Mouse (Mus musculus) hindbrain, embryonic 16.5 days (tissue): ENCODE measurements at regions not wholly inside any gene's neighbourhood (a gene's known extent, or its start where the extent isn't known, plus 50 kb on each side); places are given as distances from the start of the nearest gene placed in this dataset.

Experiments used
- ATAC-seq: fragments of 200-750 bp; cut with Nextera tagmentation; 2 replicates; pipeline ENCODE4 v1.8.0; 2017; ENCODE audit warnings: moderate TSS enrichment, moderate library complexity
- H3K27ac ChIP-seq: fragments of 300-500 bp; sonication (generic); 2 replicates; pipeline ENCODE4 v1.5.1; 2014; ENCODE audit warnings: low read depth, mild to moderate bottlenecking, control low read depth, low read length, moderate library complexity
- H3K27me3 ChIP-seq: fragments of 300-500 bp; sonication (generic); replicated peaks from 2 replicates; pipeline ENCODE4 v1.6.1; 2014; ENCODE audit warnings: low read length; ENCODE audit not compliant: control insufficient read depth, insufficient read depth
- H3K36me3 ChIP-seq: fragments of 300-500 bp; sonication (generic); 2 replicates; pipeline ENCODE4 v1.6.1; 2014; ENCODE audit warnings: mild to moderate bottlenecking, low read length, moderate library complexity, mixed read lengths; ENCODE audit not compliant: control insufficient read depth, insufficient read depth
- H3K4me1 ChIP-seq: fragments of 300-500 bp; sonication (generic); 2 replicates; pipeline ENCODE4 v1.6.1; 2014; ENCODE audit warnings: low read depth, low read length; ENCODE audit not compliant: control insufficient read depth, insufficient read depth
- H3K4me2 ChIP-seq: fragments of 300-500 bp; sonication (generic); 2 replicates; pipeline ENCODE4 v1.6.1; 2014; ENCODE audit warnings: mild to moderate bottlenecking, low read length, control low read depth, moderate library complexity
- H3K4me3 ChIP-seq: fragments of 300-500 bp; sonication (generic); 2 replicates; pipeline ENCODE4 v1.5.1; 2014; ENCODE audit warnings: mild to moderate bottlenecking, low read length, control low read depth, moderate library complexity
- H3K9ac ChIP-seq: fragments of 300-500 bp; sonication (generic); 2 replicates; pipeline ENCODE4 v1.6.1; 2014; ENCODE audit warnings: low read depth, mild to moderate bottlenecking, control low read depth, low read length, moderate library complexity
- H3K9me3 ChIP-seq: fragments of 300-500 bp; sonication (generic); 2 replicates; pipeline ENCODE4 v1.6.1; 2014; ENCODE audit warnings: mild to moderate bottlenecking, low read length, moderate library complexity; ENCODE audit not compliant: control insufficient read depth
- WGBS: fragments of 180-500 bp; shearing (Covaris S2); extraction: QIAGEN DNeasy Blood & Tissue Kit; methylation state at CpG from one replicate; pipeline ENCODE4 v1.1.7; 2014; 5-methylcytosine and 5-hydroxymethylcytosine counted together

- Histone ChIP-seq H3K4me1 (peaks cover 17% of the 10 kb centered on the region), H3K9ac (no peak overlapping the region; the same call in 1 of the 2 replicates), H3K27me3 (peaks cover 29% of the 10 kb centered on the region), H3K4me3 (peak overlapping the region; percentile 16), H3K36me3 (no peaks in the 10 kb centered on the region), H3K4me2 (peak overlapping the region; percentile 46), H3K27ac (no peak overlapping the region), H3K9me3 (no peaks in the 10 kb centered on the region)
- peak; percentile 51; the same call in 1 of the 2 replicates for ATAC-seq
- 1% methylated on average over 13 of the region's 13 CpGs for WGBS
Observed at GRCm38 (mm10) chr5:33534345-33534744, 95.1 kb downstream of the Fam53a start.

GRCm38 (mm10) chr5:33533185-33533584 is 96.2 kb downstream of the Fam53a start:
- Histone ChIP-seq H3K9ac (no peak overlapping the region), H3K4me2 (no peak overlapping the region), H3K4me3 (no peak overlapping the region), H3K27ac (no peak overlapping the region), H3K27me3 (peaks cover 28% of the 10 kb centered on the region), H3K9me3 (no peaks in the 10 kb centered on the region), H3K4me1 (peaks cover 19% of the 10 kb centered on the region), H3K36me3 (no peaks in the 10 kb centered on the region)
- no peak for ATAC-seq
- 94% methylated on average over 4 of the region's 4 CpGs for WGBS

GRCm38 (mm10) chr5:33531263-33531662 is 97.5 kb upstream of the Nkx1-1 start:
- WGBS = 86% methylated on average over 1 of the region's 1 CpGs
- no peak for ATAC-seq
- H3K27me3 ChIP-seq = peaks cover 17% of the 10 kb centered on the region

GRCm38 (mm10) chr5:33529771-33530170 is 96.0 kb upstream of the Nkx1-1 start:
- ATAC-seq = 0 out of 2 replicates have a peak, but pooled peaks have one; percentile 9
- peaks cover 10% of the 10 kb centered on the region for H3K27me3 ChIP-seq
- no peak overlapping the region for H3K9ac ChIP-seq
- H3K4me2 ChIP-seq = no peak overlapping the region
- WGBS = 34% methylated on average over 10 of the region's 13 CpGs
- H3K27ac ChIP-seq = no peak overlapping the region
- H3K4me1 ChIP-seq = peaks cover 15% of the 10 kb centered on the region
- no peak overlapping the region for H3K4me3 ChIP-seq
- no peaks in the 10 kb centered on the region for H3K9me3 ChIP-seq
- no peaks in the 10 kb centered on the region for H3K36me3 ChIP-seq

More at GRCm38 (mm10) chr5:33531263-33531662, 97.5 kb upstream of the Nkx1-1 start:
- no peaks in the 10 kb centered on the region for H3K36me3 ChIP-seq
- no peak overlapping the region for H3K4me3 ChIP-seq
- no peaks in the 10 kb centered on the region for H3K9me3 ChIP-seq
- no peak overlapping the region for H3K27ac ChIP-seq
- H3K9ac ChIP-seq = no peak overlapping the region
- no peak overlapping the region for H3K4me2 ChIP-seq
- H3K4me1 ChIP-seq = peaks cover 21% of the 10 kb centered on the region

- Histone ChIP-seq H3K36me3 (no peaks in the 10 kb centered on the region), H3K4me2 (no peak overlapping the region), H3K9me3 (no peaks in the 10 kb centered on the region), H3K4me1 (peaks cover 8% of the 10 kb centered on the region), H3K27me3 (peaks cover 9% of the 10 kb centered on the region), H3K9ac (no peak overlapping the region), H3K27ac (no peak overlapping the region), H3K4me3 (no peak overlapping the region)
- 62% methylated on average over 14 of the region's 14 CpGs for WGBS
- ATAC-seq = no peak
Observed at GRCm38 (mm10) chr5:33528971-33529670, 95.3 kb upstream of the Nkx1-1 start.

DNA sequence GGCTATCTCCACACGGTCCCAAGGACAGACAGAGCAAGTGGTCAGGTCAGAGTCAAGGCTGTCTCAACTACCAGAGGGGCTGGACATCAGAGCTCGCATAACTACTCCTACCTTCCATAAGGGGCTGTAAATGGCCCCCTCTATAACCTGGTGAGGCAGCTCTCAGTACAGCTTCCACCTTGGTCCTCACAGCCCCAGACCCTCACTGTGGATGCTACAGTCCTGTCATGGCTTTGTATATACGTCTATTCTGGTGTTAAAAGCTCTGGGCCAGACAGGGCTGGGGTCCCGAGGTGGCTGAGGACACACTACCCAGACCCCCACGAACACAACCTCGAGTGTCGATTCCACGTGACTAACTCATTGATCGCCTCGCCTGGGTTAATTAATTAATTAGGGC is 94.0 kb upstream of the Nkx1-1 start:
- no peak overlapping the region for H3K4me3 ChIP-seq
- H3K9ac ChIP-seq = no peak overlapping the region
- H3K4me1 ChIP-seq = peaks cover 7% of the 10 kb centered on the region
- 69% methylated on average over 10 of the region's 10 CpGs for WGBS
- H3K36me3 ChIP-seq = no peaks in the 10 kb centered on the region
- peaks cover 7% of the 10 kb centered on the region for H3K27me3 ChIP-seq
- H3K27ac ChIP-seq = no peak overlapping the region
- ATAC-seq = peak; percentile 17; the same call in 1 of the 2 replicates
- H3K9me3 ChIP-seq = no peaks in the 10 kb centered on the region
- H3K4me2 ChIP-seq = no peak overlapping the region

DNA sequence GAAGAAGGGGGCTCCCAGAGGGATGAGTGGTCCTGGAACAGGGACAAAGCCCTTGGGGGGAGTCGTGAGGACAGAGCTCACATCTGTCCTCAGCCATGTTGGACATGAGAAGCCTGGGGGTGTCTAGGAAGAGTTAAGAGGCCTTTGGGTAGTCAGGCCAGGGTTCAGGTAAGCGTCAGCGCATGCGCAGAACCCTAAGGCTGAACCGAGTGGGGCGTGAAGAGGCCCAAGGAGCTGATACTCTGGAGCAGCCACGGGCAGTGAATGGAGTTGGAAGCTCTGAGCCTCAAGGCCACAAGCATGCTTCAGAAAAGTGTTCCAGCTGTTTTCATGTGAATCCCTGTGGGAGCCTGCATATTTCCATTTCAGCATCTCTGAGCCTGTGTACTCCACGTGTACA is 93.5 kb upstream of the Nkx1-1 start:
- H3K36me3 ChIP-seq = no peaks in the 10 kb centered on the region
- no peaks in the 10 kb centered on the region for H3K9me3 ChIP-seq
- no peak for ATAC-seq
- no peak overlapping the region for H3K27ac ChIP-seq
- WGBS = 88% methylated on average over 8 of the region's 8 CpGs
- no peak overlapping the region for H3K9ac ChIP-seq
- no peak overlapping the region for H3K4me3 ChIP-seq
- peaks cover 7% of the 10 kb centered on the region for H3K4me1 ChIP-seq
- H3K27me3 ChIP-seq = peaks cover 7% of the 10 kb centered on the region
- no peak overlapping the region for H3K4me2 ChIP-seq

DNA sequence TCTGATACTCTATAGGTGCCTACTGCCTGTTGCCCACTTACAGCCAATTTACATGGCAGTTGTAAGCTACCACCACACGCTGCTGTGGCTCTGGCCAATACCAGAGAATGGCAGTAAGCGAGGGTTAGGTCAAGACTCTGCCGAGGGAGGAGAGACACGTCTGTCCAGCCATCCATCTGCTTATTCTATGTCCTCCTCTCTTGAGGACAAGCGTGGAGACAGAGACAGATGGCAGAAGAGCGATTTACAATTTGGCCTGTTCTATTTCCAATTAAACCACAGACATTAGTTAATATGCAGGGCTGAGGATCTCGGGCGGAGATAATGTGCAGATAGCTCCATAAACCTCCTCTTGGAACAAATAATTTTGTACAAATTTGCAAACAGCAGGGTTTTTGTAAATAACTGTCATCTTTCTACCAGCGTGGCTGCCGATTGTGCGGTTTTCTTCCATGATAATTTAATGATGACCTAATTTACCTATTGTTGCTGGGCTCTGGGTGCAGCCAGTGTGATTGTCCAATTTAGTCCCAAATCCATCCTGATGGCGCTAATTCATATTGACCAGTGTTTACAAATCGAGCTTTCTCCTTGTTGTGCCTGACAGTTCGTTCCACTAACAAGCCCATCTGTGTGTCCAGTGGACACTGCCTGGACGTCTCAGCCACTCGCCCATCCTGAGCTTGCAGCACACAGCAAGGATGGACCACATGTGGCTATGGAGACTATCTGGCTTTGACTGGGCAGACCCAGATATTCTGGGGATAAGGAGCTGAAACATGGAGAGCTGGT is 88.4 kb upstream of the Nkx1-1 start:
- Histone ChIP-seq H3K9ac (no peak overlapping the region), H3K4me1 (peaks cover 5% of the 10 kb centered on the region; the same call in 1 of the 2 replicates), H3K4me3 (no peak overlapping the region), H3K27me3 (peaks cover 2% of the 10 kb centered on the region), H3K4me2 (no peak overlapping the region), H3K9me3 (no peaks in the 10 kb centered on the region), H3K27ac (no peak overlapping the region), H3K36me3 (no peaks in the 10 kb centered on the region)
- 62% methylated on average over 16 of the region's 16 CpGs for WGBS
- ATAC-seq = peak; percentile 35; the same call in 1 of the 2 replicates

- no peak overlapping the region for H3K27ac ChIP-seq
- no peak overlapping the region for H3K4me2 ChIP-seq
- H3K4me1 ChIP-seq = peaks cover 5% of the 10 kb centered on the region; the same call in 1 of the 2 replicates
- no peak overlapping the region for H3K9ac ChIP-seq
- H3K4me3 ChIP-seq = no peak overlapping the region
- no peaks in the 10 kb centered on the region for H3K36me3 ChIP-seq
- ATAC-seq = no peak
- WGBS = 78% methylated on average over 10 of the region's 10 CpGs
- H3K9me3 ChIP-seq = no peaks in the 10 kb centered on the region
- no peaks in the 10 kb centered on the region; the same call in 1 of the 2 replicates for H3K27me3 ChIP-seq
Observed at GRCm38 (mm10) chr5:33520856-33521255, 87.1 kb upstream of the Nkx1-1 start.
